26 mouse cellular contexts compared by ENCODE assay signal in the genomic region with DNA sequence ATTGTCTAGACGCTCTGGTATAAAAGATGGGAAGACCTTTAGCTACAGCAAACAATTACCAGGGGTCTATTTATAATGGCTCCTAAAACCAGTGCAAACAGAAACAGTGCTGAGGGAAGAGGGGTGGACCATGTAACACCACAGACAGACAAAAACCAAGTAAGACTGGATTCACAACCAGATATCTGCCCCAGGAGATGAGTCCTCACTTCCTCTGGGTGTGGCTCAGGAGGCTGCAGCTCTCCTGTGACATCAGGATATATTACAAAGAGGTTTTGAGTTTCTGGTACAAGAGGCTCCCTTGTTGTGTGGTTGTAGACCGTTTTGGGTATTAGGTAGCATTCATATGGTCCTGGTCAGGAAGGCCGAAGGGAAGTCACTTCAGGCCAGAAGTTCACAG. TPM values are rescaled to one million over a fixed set of nuclear protein-coding genes. Genes with fewer than 3 reads are reported as not detected.
DNase-seq lines count a peak whose midpoint lies in the region; ATAC-seq and TF ChIP-seq lines count a peak whose summit lies in the region.
"Had no signal": no experiment of that assay in that cellular context is flagged by ENCODE, and none has a peak within 500 bp of the region (broad histone marks: within the 10 kb centered on the region; RNA-seq: fewer than 3 reads in every experiment).

No protein-coding gene starts in this region.

- no peaks in the 10 kb centered on the region for H3K27me3 ChIP-seq in liver, embryonic 13.5 days
- H3K27me3 ChIP-seq in liver, postnatal 0 days (ENCODE audit: insufficient read depth, low read length): no peaks in the 10 kb centered on the region
- H3K27me3 ChIP-seq in G1E (ENCODE audit: insufficient read depth, low read length): peaks cover 3% of the 10 kb centered on the region; the same call in 1 of the 2 replicates
- H3K27me3 ChIP-seq: CH12.LX; embryonic facial prominence, embryonic 12.5 days; forebrain, embryonic 13.5 days; forebrain, embryonic 15.5 days; Patski had no signal

- H3K9me3 ChIP-seq in liver, embryonic 13.5 days (replicated peaks): no peaks in the 10 kb centered on the region
- no peaks in the 10 kb centered on the region for H3K9me3 ChIP-seq in liver, postnatal 0 days (ENCODE audit: low read length)
- no peaks in the 10 kb centered on the region for H3K9me3 ChIP-seq in G1E (replicated peaks)
- H3K9me3 ChIP-seq: forebrain, embryonic 15.5 days had no signal

- no peak for TF ChIP-seq CTCF in layer of hippocampus, adult 2 months (conservative IDR thresholded peaks at IDR 0.05)
- TF ChIP-seq CTCF in liver, postnatal 0 days (IDR thresholded peaks at IDR 0.05; ENCODE audit: low read depth): no peak
- TF ChIP-seq CTCF in G1E (IDR thresholded peaks at IDR 0.05; ENCODE audit: low read depth, low read length): no peak

- DNase-seq in layer of hippocampus, adult 2 months (ENCODE audit: low spot score in 2 of 2): no peak
- no peak for DNase-seq in layer of hippocampus, postnatal 36 days
- no peak for DNase-seq in liver, embryonic 13.5 days
- DNase-seq in liver, postnatal 0 days: no peak
- no peak for DNase-seq in G1E (ENCODE audit: low spot score)
- DNase-seq in testis, postnatal 14 days (ENCODE audit: low spot score): no peak
- no peak for DNase-seq in kidney, postnatal 4 days
- DNase-seq: adrenal gland, adult 8-10 months; adrenal gland, postnatal 14 days; adrenal gland, postnatal 36 days; B cell, adult 2 months; cerebellum, adult 11-12 months; cerebellum, adult 2 months; cerebellum, adult 9-10 months; cerebellum, postnatal 10 days; cerebellum, postnatal 25 days; forebrain, postnatal 0 days had no signal

- no peak overlapping the region for H3K4me3 ChIP-seq in layer of hippocampus, adult 2 months
- H3K4me3 ChIP-seq in liver, embryonic 13.5 days (replicated peaks): no peak overlapping the region
- no peak overlapping the region for H3K4me3 ChIP-seq in liver, postnatal 0 days (ENCODE audit: low read depth, low read length)
- no peak overlapping the region for H3K4me3 ChIP-seq in G1E (ENCODE audit: low read depth, low read length)
- H3K4me3 ChIP-seq: embryonic facial prominence, embryonic 10.5 days; embryonic facial prominence, embryonic 12.5 days; forebrain, embryonic 13.5 days; forebrain, embryonic 15.5 days had no signal

- 0 out of 2 replicates have a peak, but pooled peaks have one; percentile 48 for ATAC-seq in liver, embryonic 13.5 days (ENCODE audit: low read depth)
- no peak for ATAC-seq in liver, postnatal 0 days
- 0 out of 2 replicates have a peak, but pooled peaks have one; percentile 17 for ATAC-seq in G1E (ENCODE audit: extremely low read depth, insufficient number of reproducible peaks, low FRiP score, poor library complexity, severe bottlenecking)
- peak; percentile 69 for ATAC-seq in megakaryocyte-erythroid progenitor cell, adult 5-6 weeks (replicated peaks; ENCODE audit: low FRiP score, low TSS enrichment, poor library complexity, severe bottlenecking)
- ATAC-seq: activated CD4-positive, CD25-positive, alpha-beta regulatory T cell, adult 4 months; CD4-positive, CD25-positive, alpha-beta regulatory T cell, adult 4 months; forebrain, embryonic 13.5 days; forebrain, embryonic 15.5 days; forebrain, postnatal 0 days; Patski had no signal

- H3K27ac ChIP-seq in layer of hippocampus, adult 2 months: 0 out of 2 replicates have a peak overlapping the region, but pooled peaks have one; percentile 51
- H3K27ac ChIP-seq in liver, embryonic 13.5 days: no peak overlapping the region
- H3K27ac ChIP-seq in liver, postnatal 0 days (ENCODE audit: low read depth): no peak overlapping the region
- H3K27ac ChIP-seq: embryonic facial prominence, embryonic 10.5 days; embryonic facial prominence, embryonic 12.5 days; forebrain, embryonic 13.5 days; forebrain, embryonic 15.5 days had no signal

- H3K4me2 ChIP-seq in liver, embryonic 13.5 days: no peak overlapping the region
- no peak overlapping the region for H3K4me2 ChIP-seq in liver, postnatal 0 days (ENCODE audit: low read depth, low read length)
- H3K4me2 ChIP-seq: embryonic facial prominence, embryonic 12.5 days; forebrain, embryonic 13.5 days; forebrain, embryonic 15.5 days had no signal

- no peak for TF ChIP-seq EP300 in liver, postnatal 0 days (IDR thresholded peaks at IDR 0.05; ENCODE audit: low read depth)

- no peaks in the 10 kb centered on the region; the same call in 1 of the 2 replicates for H3K36me3 ChIP-seq in liver, embryonic 13.5 days
- no peaks in the 10 kb centered on the region for H3K36me3 ChIP-seq in liver, postnatal 0 days (replicated peaks; ENCODE audit: insufficient read depth, low read length)
- peaks cover 21% of the 10 kb centered on the region for H3K36me3 ChIP-seq in G1E (replicated peaks)
- H3K36me3 ChIP-seq: forebrain, embryonic 15.5 days had no signal

- 63% methylated on average over 3 of the region's 3 CpGs for WGBS in liver, embryonic 13.5 days (ENCODE audit: insufficient replicate concordance)
- 76% methylated on average over 3 of the region's 3 CpGs for WGBS in liver, postnatal 0 days (ENCODE audit: insufficient replicate concordance)

- H3K9ac ChIP-seq in liver, embryonic 13.5 days: no peak overlapping the region
- H3K9ac ChIP-seq in liver, postnatal 0 days (replicated peaks): no peak overlapping the region
- H3K9ac ChIP-seq: embryonic facial prominence, embryonic 12.5 days; forebrain, embryonic 13.5 days; forebrain, embryonic 15.5 days; forebrain, postnatal 0 days had no signal

- H3K4me1 ChIP-seq in liver, embryonic 13.5 days (replicated peaks): peaks cover 31% of the 10 kb centered on the region
- no peaks in the 10 kb centered on the region for H3K4me1 ChIP-seq in liver, postnatal 0 days (ENCODE audit: insufficient read depth)
- peaks cover 32% of the 10 kb centered on the region for H3K4me1 ChIP-seq in G1E (ENCODE audit: insufficient read depth, low read depth, low read length)
- H3K4me1 ChIP-seq: forebrain, embryonic 13.5 days; forebrain, embryonic 15.5 days had no signal

RNA-seq across cellular contexts. Expression of gene Arl15, which starts 36.5 kb away (rescaled TPM):
- total RNA-seq in layer of hippocampus, adult 2 months (2021): 10 to 100 TPM; 61.7 to 67.0 TPM
- 10 to 100 TPM; 61.5 to 69.2 TPM for total RNA-seq in layer of hippocampus, postnatal 36 days (2021)
- polyA plus RNA-seq in liver, embryonic 13.5 days (2015; fragmentation: Nextera tagmentation; extraction: Ambion mirVana): 2.5 and 2.9 TPM in 2 replicates
- polyA plus RNA-seq in liver, postnatal 0 days (2015; fragmentation: Nextera tagmentation; extraction: Ambion mirVana): 1.5 and 1.6 TPM in 2 replicates
- total RNA-seq in G1E (2014; fragmentation: Nextera tagmentation) (73.8 and 90.9 TPM in 2 replicates), G1E (2017) (60.6 and 64.0 TPM in 2 replicates)
- polyA plus RNA-seq in G1E (2012): 2.3 and 3.2 TPM in 2 replicates
- total RNA-seq in megakaryocyte-erythroid progenitor cell, adult 5-6 weeks (2014; fragmentation: Nextera tagmentation): 12.5 and 15.9 TPM in 2 replicates
- 14.2 and 21.6 TPM in 2 replicates for total RNA-seq in megakaryocyte-erythroid progenitor cell, adult 5-6 weeks (2017)
